Mouse (Mus musculus) testis, adult 2 months (tissue): ENCODE measurements at regions not wholly inside any gene's neighbourhood (a gene's known extent, or its start where the extent isn't known, plus 50 kb on each side); places are given as distances from the start of the nearest gene placed in this dataset.

Experiments
- CTCF ChIP-seq: fragments of 200-500 bp; IDR thresholded peaks from 2 replicates; pipeline ENCODE4 v1.5.1; 2012; ENCODE audit warnings: low read depth, mild to moderate bottlenecking, inconsistent platforms, low read length, moderate library complexity; ENCODE audit not compliant: control insufficient read depth, insufficient read depth, insufficient replicate concordance
- POLR2A ChIP-seq: fragments of 200-500 bp; IDR thresholded peaks from 2 replicates; pipeline ENCODE4 v1.6.1; 2012; ENCODE audit warnings: low read depth, mild to moderate bottlenecking, inconsistent platforms, low read length, moderate library complexity; ENCODE audit not compliant: control insufficient read depth

GRCm38 (mm10) chr13:115465689-115466088 lies 363.9 kb upstream of the Itga1 start:
- no peak for TF ChIP-seq CTCF
- TF ChIP-seq POLR2A, result no peak
